8 mouse cellular contexts compared by ENCODE assay signal in genomic region chr5:107724661-107725434, GRCm38 (mm10). TPM values are rescaled to one million over a fixed set of nuclear protein-coding genes. Genes with fewer than 3 reads are reported as not detected.
DNase-seq lines count a peak whose midpoint lies in the region; ATAC-seq lines count a peak whose summit lies in the region.

No protein-coding gene starts in this region.

- no peaks in the 10 kb centered on the region for H3K36me3 ChIP-seq in heart, embryonic 16.5 days (ENCODE audit: control insufficient read depth, insufficient read depth)
- H3K36me3 ChIP-seq in liver, embryonic 12.5 days: no peaks in the 10 kb centered on the region

- H3K4me3 ChIP-seq in heart, embryonic 16.5 days (ENCODE audit: low read length): peak overlapping the region; percentile 54
- peak overlapping the region; percentile 38 for H3K4me3 ChIP-seq in liver, embryonic 12.5 days

- peak overlapping the region; percentile 14; the same call in 1 of the 2 replicates for H3K27ac ChIP-seq in heart, embryonic 16.5 days (ENCODE audit: low read length)
- no peak overlapping the region for H3K27ac ChIP-seq in liver, embryonic 12.5 days

- H3K4me1 ChIP-seq in heart, embryonic 16.5 days (ENCODE audit: control insufficient read depth, insufficient read depth, low read length): peaks cover 53% of the 10 kb centered on the region
- H3K4me1 ChIP-seq in liver, embryonic 12.5 days: peaks cover 42% of the 10 kb centered on the region

- no peak; the same call in 1 of the 2 replicates for ATAC-seq in heart, embryonic 16.5 days (replicated peaks; ENCODE audit: extremely low read depth, insufficient read depth, low FRiP score)
- ATAC-seq in liver, embryonic 12.5 days: no peak; the same call in 1 of the 2 replicates

- DNase-seq in kidney, adult 18-20 months: peak; percentile 22
- no peak for DNase-seq in kidney, adult 8-10 months
- DNase-seq in adrenal gland, postnatal 25 days: peak; percentile 5
- peak; percentile 39 for DNase-seq in retina, embryonic 14.5 days (ENCODE audit: low spot score)
- no peak for DNase-seq in c-Kit-positive CD71-positive TER-119-positive erythroid progenitor cells, embryonic 14.5 days (ENCODE audit: low spot score)
- no peak for DNase-seq in cerebellum, adult 9-10 months

- H3K9ac ChIP-seq in heart, embryonic 16.5 days (ENCODE audit: low read length): peak overlapping the region; percentile 59
- H3K9ac ChIP-seq in liver, embryonic 12.5 days: no peak overlapping the region

- no peaks in the 10 kb centered on the region for H3K9me3 ChIP-seq in heart, embryonic 16.5 days (replicated peaks; ENCODE audit: control insufficient read depth, low read length)
- H3K9me3 ChIP-seq in liver, embryonic 12.5 days (replicated peaks): no peaks in the 10 kb centered on the region

- H3K4me2 ChIP-seq in heart, embryonic 16.5 days (ENCODE audit: low read depth, low read length): peak overlapping the region; percentile 77
- peak overlapping the region; percentile 57 for H3K4me2 ChIP-seq in liver, embryonic 12.5 days

- 1% methylated on average over 52 of the region's 52 CpGs for WGBS in heart, embryonic 16.5 days
- WGBS in liver, embryonic 12.5 days (ENCODE audit: insufficient replicate concordance): 2% methylated on average over 52 of the region's 52 CpGs

- H3K27me3 ChIP-seq in heart, embryonic 16.5 days (ENCODE audit: control insufficient read depth, insufficient read depth, low read length): peaks cover 84% of the 10 kb centered on the region
- peaks cover 92% of the 10 kb centered on the region for H3K27me3 ChIP-seq in liver, embryonic 12.5 days (replicated peaks)

RNA-seq across cellular contexts. Expression of gene Gfi1, which starts 1.0 kb away (rescaled TPM):
- not detected in 2 replicates for total RNA-seq in adrenal gland, postnatal 25 days (2021)
- polyA plus RNA-seq in heart, embryonic 16.5 days (2015; fragmentation: Nextera tagmentation; extraction: Ambion mirVana): 0.94 and 3.0 TPM in 2 replicates
- 0.74 and 1.0 TPM in 2 replicates for polyA plus RNA-seq in liver, embryonic 12.5 days (2016; fragmentation: Nextera tagmentation; extraction: Ambion mirVana)

Comparison
In these comparisons a context has a peak if more than half of its experiments do, and no peak if none do; other contexts are left out.
1. DNase-seq: peak in kidney, adult 18-20 months (single experiment), adrenal gland, postnatal 25 days (single experiment) and retina, embryonic 14.5 days (single experiment); none in kidney, adult 8-10 months (0 of 2), c-Kit-positive CD71-positive TER-119-positive erythroid progenitor cells, embryonic 14.5 days (single experiment) and cerebellum, adult 9-10 months (single experiment).